Mouse (Mus musculus) midbrain, embryonic 15.5 days (tissue): ENCODE measurements around the gene Ccdc39. TPM values are rescaled to one million over a fixed set of nuclear protein-coding genes. Genes with fewer than 3 reads are reported as not detected.

ENCODE experiments used
- ATAC-seq: fragments of 200-750 bp; cut with Nextera tagmentation; replicated peaks from 2 replicates; pipeline ENCODE4 v1.8.0; 2017; ENCODE audit warnings: moderate TSS enrichment
- H3K27ac ChIP-seq: fragments of 300-500 bp; sonication (generic); 2 replicates; pipeline ENCODE4 v1.5.1; 2015; ENCODE audit warnings: mild to moderate bottlenecking, inconsistent platforms
- H3K27me3 ChIP-seq: fragments of 300-500 bp; sonication (generic); replicated peaks from 2 replicates; pipeline ENCODE4 v1.6.1; 2015; ENCODE audit warnings: inconsistent platforms
- H3K36me3 ChIP-seq: fragments of 300-500 bp; sonication (generic); replicated peaks from 2 replicates; pipeline ENCODE4 v1.6.1; 2015; ENCODE audit warnings: inconsistent platforms
- H3K4me1 ChIP-seq: fragments of 300-500 bp; sonication (generic); 2 replicates; pipeline ENCODE4 v1.6.1; 2015; ENCODE audit warnings: inconsistent platforms
- H3K4me2 ChIP-seq: fragments of 300-500 bp; sonication (generic); 2 replicates; pipeline ENCODE4 v1.6.1; 2015; ENCODE audit warnings: inconsistent platforms, mild to moderate bottlenecking, moderate library complexity
- H3K4me3 ChIP-seq: fragments of 300-500 bp; sonication (generic); 2 replicates; pipeline ENCODE4 v1.5.1; 2015; ENCODE audit warnings: mild to moderate bottlenecking, inconsistent platforms
- H3K9ac ChIP-seq: fragments of 300-500 bp; sonication (generic); 2 replicates; pipeline ENCODE4 v1.6.1; 2015; ENCODE audit warnings: mild to moderate bottlenecking, inconsistent platforms
- H3K9me3 ChIP-seq: fragments of 300-500 bp; sonication (generic); 2 replicates; pipeline ENCODE4 v1.6.1; 2016; ENCODE audit warnings: inconsistent platforms
- WGBS: fragments of 180-500 bp; shearing (Covaris S2); methylation state at CpG from one replicate; pipeline ENCODE4 v1.1.7; 2015; ENCODE audit warnings: mixed read lengths; 5-methylcytosine and 5-hydroxymethylcytosine counted together
- polyA plus RNA-seq: library from polyadenylated mRNA; unstranded; fragments of >200 nt; fragmentation: Nextera tagmentation; extraction: Ambion mirVana; gene quantifications from 2 replicates; pipeline ENCODE4 v1.2.1, GENCODE M21; 2015

The Ccdc39 gene
- polyA plus RNA-seq, 1 experiment from 2014 or later = 19.5 TPM

- ATAC-seq = no peak
- no peaks in the 10 kb centered on the region for H3K4me1 ChIP-seq
- no peaks in the 10 kb centered on the region for H3K9me3 ChIP-seq
- H3K4me2 ChIP-seq = no peak overlapping the region
- H3K36me3 ChIP-seq = no peaks in the 10 kb centered on the region
- no peaks in the 10 kb centered on the region for H3K27me3 ChIP-seq
- WGBS = 94% methylated on average over 4 of the region's 4 CpGs
- H3K9ac ChIP-seq = no peak overlapping the region
- H3K27ac ChIP-seq = no peak overlapping the region
- H3K4me3 ChIP-seq = no peak overlapping the region
Observed at GRCm38 (mm10) chr3:33850856-33851255, 6.7 kb upstream of the Ccdc39 start.

- Histone ChIP-seq H3K9ac (no peak overlapping the region), H3K36me3 (no peaks in the 10 kb centered on the region), H3K9me3 (no peaks in the 10 kb centered on the region), H3K4me3 (no peak overlapping the region), H3K27me3 (no peaks in the 10 kb centered on the region), H3K4me2 (no peak overlapping the region), H3K27ac (no peak overlapping the region), H3K4me1 (peaks cover 12% of the 10 kb centered on the region)
- 86% methylated on average over 6 of the region's 6 CpGs for WGBS
- no peak for ATAC-seq
Observed at GRCm38 (mm10) chr3:33846639-33847038, 2.5 kb upstream of the Ccdc39 start.

DNA sequence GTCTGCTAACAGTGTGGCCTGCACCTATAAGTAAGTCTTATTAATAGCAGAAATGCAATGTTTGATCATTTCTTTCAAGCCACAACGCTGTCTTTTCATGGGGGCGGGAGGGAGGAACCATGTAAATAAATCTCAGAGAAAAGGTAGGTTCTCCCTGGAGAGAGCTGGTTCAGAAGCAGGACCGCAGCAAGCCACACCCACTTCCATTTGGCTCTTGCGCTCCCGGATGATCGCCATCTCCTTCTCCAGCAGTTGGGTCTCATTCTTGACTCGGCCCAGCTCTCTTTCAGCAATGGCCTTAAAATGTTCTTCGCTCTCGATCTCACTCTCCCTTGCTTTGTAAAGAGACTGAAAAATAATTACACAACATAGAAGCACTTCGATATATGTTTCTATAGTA lies 5.2 kb downstream of the Ccdc39 start:
- H3K27ac ChIP-seq = no peak overlapping the region
- H3K4me1 ChIP-seq = peaks cover 6% of the 10 kb centered on the region
- 77% methylated on average over 10 of the region's 10 CpGs for WGBS
- no peak overlapping the region for H3K4me3 ChIP-seq
- H3K9ac ChIP-seq = no peak overlapping the region
- ATAC-seq = no peak
- H3K27me3 ChIP-seq = no peaks in the 10 kb centered on the region
- no peaks in the 10 kb centered on the region for H3K9me3 ChIP-seq
- no peak overlapping the region for H3K4me2 ChIP-seq
- H3K36me3 ChIP-seq = no peaks in the 10 kb centered on the region

DNA sequence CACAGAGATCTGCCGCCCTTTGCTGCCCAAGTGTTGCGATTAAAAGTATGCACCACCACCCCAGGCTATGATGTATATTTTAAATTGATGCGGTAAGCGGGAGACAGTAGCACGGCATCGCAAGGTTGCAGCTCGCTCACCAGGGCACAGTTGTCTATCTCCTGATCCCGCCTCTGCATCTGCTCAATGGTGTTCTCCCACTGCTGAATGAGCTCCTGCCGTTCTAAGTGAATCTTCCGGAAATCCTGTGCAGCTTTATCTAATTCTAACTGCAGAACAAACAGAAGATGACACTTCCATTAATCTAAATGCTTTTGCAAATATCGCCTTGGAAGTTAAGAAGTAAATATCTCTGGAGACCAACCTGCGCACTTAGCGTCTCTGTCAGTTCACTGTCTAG lies 7.5 kb downstream of the Ccdc39 start:
- WGBS = 94% methylated on average over 13 of the region's 13 CpGs
- no peaks in the 10 kb centered on the region for H3K36me3 ChIP-seq
- no peaks in the 10 kb centered on the region for H3K4me1 ChIP-seq
- no peak overlapping the region for H3K4me2 ChIP-seq
- no peaks in the 10 kb centered on the region for H3K9me3 ChIP-seq
- no peak overlapping the region for H3K9ac ChIP-seq
- no peak overlapping the region for H3K27ac ChIP-seq
- no peak overlapping the region for H3K4me3 ChIP-seq
- no peaks in the 10 kb centered on the region for H3K27me3 ChIP-seq
- no peak for ATAC-seq

GRCm38 (mm10) chr3:33832351-33832750 lies 11.8 kb downstream of the Ccdc39 start:
- H3K36me3 ChIP-seq = no peaks in the 10 kb centered on the region
- H3K9ac ChIP-seq = no peak overlapping the region
- no peak overlapping the region for H3K27ac ChIP-seq
- no peak overlapping the region for H3K4me3 ChIP-seq
- 90% methylated on average over 10 of the region's 10 CpGs for WGBS
- H3K9me3 ChIP-seq = no peaks in the 10 kb centered on the region
- no peaks in the 10 kb centered on the region for H3K4me1 ChIP-seq
- H3K4me2 ChIP-seq = no peak overlapping the region
- H3K27me3 ChIP-seq = no peaks in the 10 kb centered on the region
- no peak for ATAC-seq

- Histone ChIP-seq H3K36me3 (no peaks in the 10 kb centered on the region), H3K4me3 (no peak overlapping the region), H3K9ac (no peak overlapping the region), H3K27me3 (no peaks in the 10 kb centered on the region), H3K4me2 (no peak overlapping the region), H3K27ac (no peak overlapping the region), H3K4me1 (no peaks in the 10 kb centered on the region), H3K9me3 (no peaks in the 10 kb centered on the region)
- ATAC-seq = peak; percentile 92
- 43% methylated on average over 9 of the region's 9 CpGs for WGBS
Observed at GRCm38 (mm10) chr3:33824135-33824946, 19.8 kb downstream of the Ccdc39 start.

- 76% methylated on average over 1 of the region's 1 CpGs for WGBS
- peaks cover 29% of the 10 kb centered on the region for H3K36me3 ChIP-seq
- H3K4me2 ChIP-seq = no peak overlapping the region
- no peak overlapping the region for H3K27ac ChIP-seq
- no peak overlapping the region for H3K9ac ChIP-seq
- H3K27me3 ChIP-seq = no peaks in the 10 kb centered on the region
- H3K4me3 ChIP-seq = no peak overlapping the region
- no peaks in the 10 kb centered on the region for H3K4me1 ChIP-seq
- ATAC-seq = no peak
- H3K9me3 ChIP-seq = no peaks in the 10 kb centered on the region
Observed at GRCm38 (mm10) chr3:33807151-33807550, 37.0 kb downstream of the Ccdc39 start.

- peak overlapping the region; percentile 82 for H3K9ac ChIP-seq
- peak overlapping the region; percentile 64 for H3K4me2 ChIP-seq
- peak overlapping the region; percentile 99 for H3K27ac ChIP-seq
- H3K27me3 ChIP-seq = no peaks in the 10 kb centered on the region
- peaks cover 10% of the 10 kb centered on the region for H3K4me1 ChIP-seq
- ATAC-seq = peak; percentile 9; the same call in 1 of the 2 replicates
- peaks cover 11% of the 10 kb centered on the region; the same call in 1 of the 2 replicates for H3K36me3 ChIP-seq
- under 1% methylated on average over 16 of the region's 16 CpGs for WGBS
- H3K9me3 ChIP-seq = no peaks in the 10 kb centered on the region
- peak overlapping the region; percentile 70 for H3K4me3 ChIP-seq
Observed at GRCm38 (mm10) chr3:33800513-33800820, 43.6 kb downstream of the Ccdc39 start.

GRCm38 (mm10) chr3:33799617-33800512 lies 44.2 kb downstream of the Ccdc39 start, which contains the start of gene Ttc14:
Gene Ttc14 (plus strand): TSS chr3:33799832.
- ATAC-seq = peak; percentile 100
- peaks cover 10% of the 10 kb centered on the region for H3K4me1 ChIP-seq
- peak within 1 kb of the TSS; percentile 99 for H3K27ac ChIP-seq
- WGBS = under 1% methylated on average over 90 of the region's 90 CpGs
- no peaks in the 10 kb centered on the region for H3K9me3 ChIP-seq
- H3K4me3 ChIP-seq = peak within 1 kb of the TSS; percentile 70
- H3K27me3 ChIP-seq = no peaks in the 10 kb centered on the region
- H3K9ac ChIP-seq = peak within 1 kb of the TSS; percentile 82
- peaks cover 8% of the 10 kb centered on the region; the same call in 1 of the 2 replicates for H3K36me3 ChIP-seq
- H3K4me2 ChIP-seq = peak within 1 kb of the TSS; percentile 64

GRCm38 (mm10) chr3:33790975-33791374 lies 53.1 kb downstream of the Ccdc39 start:
- no peaks in the 10 kb centered on the region for H3K36me3 ChIP-seq
- no peak overlapping the region for H3K4me3 ChIP-seq
- no peak overlapping the region for H3K27ac ChIP-seq
- H3K4me2 ChIP-seq = no peak overlapping the region
- no peaks in the 10 kb centered on the region for H3K27me3 ChIP-seq
- no peaks in the 10 kb centered on the region for H3K4me1 ChIP-seq
- ATAC-seq = 0 out of 2 replicates have a peak, but pooled peaks have one; percentile 56
- H3K9ac ChIP-seq = no peak overlapping the region
- H3K9me3 ChIP-seq = no peaks in the 10 kb centered on the region
